Mouse (Mus musculus) frontal cortex, postnatal 36 days (tissue): ENCODE measurements around the gene Ces5a.
A peak's percentile ranks its signal among the peaks of the same experiment; 100 is the strongest.
"Not testable (repeated sequence)": the region's sequence is repeated elsewhere in the genome, so short reads cannot be mapped to it uniquely, and the experiment has no call there.

Experiments used
- DNase-seq, 2 experiments: peaks; one replicate each; pipeline ENCODE4 v3.0.0; 2022; ENCODE audit warnings: low spot score in 2 of 2

The Ces5a gene

GRCm38 (mm10) chr8:93535730-93536129 lies at the start of gene Ces5a:
TSS of gene Ces5a (minus strand) at chr8:93535830.
- DNase-seq: no peak

GRCm38 (mm10) chr8:93572841-93573240 lies 37.2 kb upstream of the Ces5a start:
- no peak for DNase-seq

GRCm38 (mm10) chr8:93572095-93572501 lies 36.5 kb upstream of the Ces5a start:
- peak in 1 of 2 experiments; percentile 57 for DNase-seq

- DNase-seq: peak; percentile 64 to 80
Observed at GRCm38 (mm10) chr8:93571369-93571985, 35.8 kb upstream of the Ces5a start.

GRCm38 (mm10) chr8:93570186-93570530 lies 34.5 kb upstream of the Ces5a start:
- peak in 1 of 2 experiments; percentile 72 for DNase-seq

GRCm38 (mm10) chr8:93569311-93570185 lies 33.9 kb upstream of the Ces5a start:
- DNase-seq: peak; percentile 81 to 91

GRCm38 (mm10) chr8:93568666-93569065 lies 33.0 kb upstream of the Ces5a start:
- no peak for DNase-seq

- DNase-seq: no peak
Observed at GRCm38 (mm10) chr8:93567086-93567485, 31.5 kb upstream of the Ces5a start.

- DNase-seq: no peak
Observed at GRCm38 (mm10) chr8:93564634-93565033, 29.0 kb upstream of the Ces5a start.

- DNase-seq: peak in 1 of 2 experiments; percentile 42
Observed at GRCm38 (mm10) chr8:93563551-93563950, 27.9 kb upstream of the Ces5a start.

GRCm38 (mm10) chr8:93562557-93563210 lies 27.1 kb upstream of the Ces5a start:
- no peak for DNase-seq

- DNase-seq: peak; percentile 26 to 65
Observed at GRCm38 (mm10) chr8:93561271-93561670, 25.6 kb upstream of the Ces5a start.

GRCm38 (mm10) chr8:93559696-93560095 lies 24.1 kb upstream of the Ces5a start:
- no peak for DNase-seq

GRCm38 (mm10) chr8:93502634-93503033 lies 33.0 kb downstream of the Ces5a start:
- DNase-seq: no peak

- DNase-seq: no peak
Observed at GRCm38 (mm10) chr8:93499437-93499836, 36.2 kb downstream of the Ces5a start.

GRCm38 (mm10) chr8:93495330-93495729 lies 40.3 kb downstream of the Ces5a start:
- peak; percentile 58 to 77 for DNase-seq

- DNase-seq: no peak
Observed at GRCm38 (mm10) chr8:93488743-93489142, 46.9 kb downstream of the Ces5a start.

GRCm38 (mm10) chr8:93478211-93478610 lies 57.4 kb downstream of the Ces5a start:
- no peak for DNase-seq

- not testable (repeated sequence) for DNase-seq
Observed at GRCm38 (mm10) chr8:93469733-93470132, 65.9 kb downstream of the Ces5a start.

GRCm38 (mm10) chr8:93454258-93454877 lies 81.3 kb downstream of the Ces5a start:
- DNase-seq: no peak
